Mouse (Mus musculus): ENCODE measurements around the gene Smyd5.
A peak's percentile ranks its signal among the peaks of the same experiment; 100 is the strongest.

Smyd5 gene

GRCm38 (mm10) chr6:85431842-85432431, at the start of gene Smyd5:
TSS of gene Smyd5 (plus strand) at chr6:85431989.
- peak; percentile 85 for DNase-seq (ENCODE audit: extremely low read depth, insufficient read length, low spot score)

DNA sequence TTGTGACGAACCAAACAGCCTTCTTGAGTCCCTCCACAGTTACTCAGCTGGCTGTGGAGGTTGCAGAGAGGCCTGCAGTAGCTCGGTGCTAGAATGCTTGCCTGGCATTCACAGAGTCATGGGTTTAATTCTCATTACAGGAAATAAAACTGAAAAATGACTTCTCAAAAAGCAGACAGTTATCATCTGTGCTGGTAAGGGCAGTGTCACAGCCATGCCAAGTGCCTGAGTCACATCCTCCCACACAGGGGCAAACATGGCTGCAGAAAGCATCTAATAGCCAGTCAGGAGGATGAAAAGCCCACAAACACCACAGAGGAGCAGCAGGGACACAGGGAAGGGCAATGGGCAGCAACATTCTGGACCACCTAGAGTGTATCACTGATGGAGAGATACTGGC, 49.0 kb upstream of the Smyd5 start:
- DNase-seq (ENCODE audit: extremely low read depth, insufficient read length, low spot score) = peak; percentile 64

DNA sequence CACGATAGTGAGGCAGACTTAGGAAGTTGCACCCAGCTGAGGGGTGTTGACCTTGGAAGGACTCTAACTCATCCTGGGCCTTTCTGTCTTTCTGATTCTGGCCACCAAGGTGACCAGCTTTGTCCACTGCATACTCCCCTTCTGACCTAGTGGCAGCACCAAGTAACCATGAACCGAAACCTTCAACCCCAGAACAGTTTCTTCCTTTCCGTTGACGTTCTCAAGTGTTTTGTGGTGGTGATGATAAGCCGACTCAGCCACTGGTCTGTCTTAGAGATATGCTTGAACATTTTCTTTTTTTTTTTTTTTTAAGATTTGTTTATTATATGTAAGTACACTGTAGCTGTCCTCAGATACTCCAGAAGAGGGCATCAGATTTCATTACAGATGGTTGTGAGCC, 43.2 kb upstream of the Smyd5 start:
- DNase-seq (ENCODE audit: extremely low read depth, insufficient read length, low spot score) = no peak

- no peak for DNase-seq (ENCODE audit: extremely low read depth, insufficient read length, low spot score)
Observed at GRCm38 (mm10) chr6:85391803-85392202, 40.0 kb upstream of the Smyd5 start.

GRCm38 (mm10) chr6:85395360-85395759, 36.4 kb upstream of the Smyd5 start:
- DNase-seq (ENCODE audit: extremely low read depth, insufficient read length, low spot score) = no peak

- no peak for DNase-seq (ENCODE audit: extremely low read depth, insufficient read length, low spot score)
Observed at GRCm38 (mm10) chr6:85397165-85397564, 34.6 kb upstream of the Smyd5 start.

DNA sequence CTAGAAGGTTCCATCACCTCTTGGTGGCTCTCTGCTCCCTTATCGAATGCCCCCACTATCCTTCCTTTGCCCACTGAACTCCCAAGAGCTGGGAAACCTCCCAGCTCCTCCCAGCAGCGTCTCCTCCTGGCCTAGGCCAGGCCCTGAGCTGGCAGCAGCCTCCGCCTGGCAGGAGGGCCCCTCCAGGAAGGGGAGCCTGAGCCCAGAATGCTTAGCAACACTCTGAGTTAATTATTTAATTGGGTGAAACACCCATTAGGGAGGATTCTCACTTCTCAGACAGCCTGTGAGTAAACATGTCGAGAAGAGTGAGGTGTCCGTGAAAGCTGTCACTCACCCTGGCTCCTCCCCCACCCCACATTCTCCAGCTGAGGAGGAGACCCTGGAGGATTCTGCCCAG, 32.1 kb upstream of the Smyd5 start:
- no peak for DNase-seq (ENCODE audit: extremely low read depth, insufficient read length, low spot score)

DNA sequence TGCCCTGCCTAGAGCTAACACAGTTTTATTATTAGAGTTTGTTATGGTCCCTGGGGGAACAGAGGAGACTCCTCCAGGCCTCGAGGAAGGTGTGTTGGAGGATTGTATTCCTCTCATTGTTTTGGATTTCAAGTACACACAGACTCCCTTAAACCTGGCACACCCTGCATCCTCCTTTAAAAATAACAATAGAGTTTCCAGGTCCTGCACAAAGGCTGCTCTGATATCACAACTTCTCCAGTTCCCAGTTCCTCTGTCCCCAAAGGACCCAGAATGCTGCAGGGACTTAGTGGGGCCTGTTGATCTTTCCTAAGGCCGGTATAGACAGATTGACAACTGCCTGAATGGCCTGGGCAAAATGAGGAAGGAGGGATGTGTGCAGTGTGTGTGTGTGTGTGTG, 29.2 kb upstream of the Smyd5 start:
- DNase-seq (ENCODE audit: extremely low read depth, insufficient read length, low spot score) = no peak

DNA sequence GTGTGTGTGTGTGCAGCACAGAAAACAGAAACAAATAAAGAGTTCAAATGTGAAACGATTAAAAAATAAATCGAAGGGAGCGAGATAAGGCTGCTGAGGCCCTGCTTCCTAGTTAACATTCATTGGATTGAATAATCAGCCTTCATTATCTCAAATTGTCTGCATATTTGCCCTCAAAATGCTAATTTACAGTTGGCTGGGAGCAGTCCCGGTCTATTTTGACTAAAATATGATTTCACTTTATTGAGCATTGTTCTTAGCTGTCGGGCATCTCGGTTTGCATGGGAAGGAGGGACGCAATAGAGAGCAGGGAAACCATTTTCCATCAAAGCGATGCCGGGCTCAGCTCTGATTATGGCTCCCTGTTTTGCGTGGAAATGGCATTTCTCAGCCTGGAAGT, 28.8 kb upstream of the Smyd5 start:
- no peak for DNase-seq (ENCODE audit: extremely low read depth, insufficient read length, low spot score)

DNA sequence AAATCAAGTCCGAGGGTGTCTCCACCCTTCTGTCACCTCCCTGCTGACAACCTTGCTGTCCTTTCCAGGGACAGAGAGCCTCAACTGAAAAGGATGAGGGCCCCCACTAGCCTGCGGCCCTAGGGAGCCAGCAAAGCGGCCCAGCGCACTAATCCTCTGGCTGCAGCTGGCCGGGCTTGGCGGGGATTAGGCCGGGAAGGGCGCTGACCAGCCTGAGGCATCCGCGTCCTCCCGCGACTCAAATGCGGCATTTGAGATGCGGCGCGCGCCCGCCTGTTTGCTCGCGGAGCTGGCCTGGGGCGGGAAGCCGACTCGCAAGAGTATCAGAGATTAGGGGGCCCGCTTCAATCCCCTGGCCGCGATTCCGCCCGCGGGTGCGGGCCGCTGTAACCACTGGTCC, 22.8 kb upstream of the Smyd5 start:
- DNase-seq (ENCODE audit: extremely low read depth, insufficient read length, low spot score) = no peak

DNA sequence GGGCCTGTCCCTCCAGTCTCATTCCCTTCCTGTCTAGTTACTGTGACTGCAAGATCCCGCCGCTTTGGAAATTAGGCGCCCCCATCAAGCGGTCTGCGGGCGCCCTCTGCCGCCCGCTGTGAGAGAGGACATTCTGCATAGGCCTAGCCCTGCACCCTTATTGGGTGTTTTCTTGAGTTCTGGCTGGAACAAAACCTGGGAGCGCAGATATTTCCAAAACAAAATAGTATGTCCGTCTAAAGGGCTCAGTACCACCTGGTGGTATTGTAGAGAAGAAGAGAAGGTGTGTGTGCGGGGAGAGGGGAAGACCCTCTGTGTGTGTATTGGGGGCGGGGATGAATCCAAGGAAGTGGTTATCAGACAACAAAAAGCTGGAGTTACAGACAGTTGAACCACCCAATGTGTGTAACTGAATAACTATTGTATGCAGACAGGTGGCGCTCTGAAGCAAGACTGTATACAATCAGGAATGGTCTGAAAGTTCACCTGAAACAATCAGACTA, 21.0 kb upstream of the Smyd5 start:
- DNase-seq (ENCODE audit: extremely low read depth, insufficient read length, low spot score) = peak; percentile 84

DNA sequence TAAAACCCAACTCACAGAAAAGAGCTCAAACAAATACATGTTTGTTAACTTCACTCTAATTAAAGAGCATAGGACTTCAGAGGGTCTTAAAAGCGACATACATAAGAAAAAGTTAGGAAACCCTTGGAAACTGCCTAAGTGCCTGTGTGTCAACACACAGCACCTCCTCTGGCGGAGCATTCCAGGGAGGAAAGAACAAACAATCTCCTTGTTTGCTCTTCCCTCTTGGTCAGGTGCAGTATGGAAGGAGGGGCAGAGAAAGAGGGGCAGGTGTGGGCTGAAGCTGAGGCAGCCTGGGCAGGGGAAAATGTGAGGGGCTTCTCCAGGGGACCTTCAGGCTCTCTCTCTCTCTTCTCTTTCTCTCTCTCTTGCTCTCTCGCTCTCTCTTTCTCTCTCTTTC, 16.0 kb upstream of the Smyd5 start:
- no peak for DNase-seq (ENCODE audit: extremely low read depth, insufficient read length, low spot score)

- DNase-seq (ENCODE audit: extremely low read depth, insufficient read length, low spot score) = no peak
Observed at GRCm38 (mm10) chr6:85419150-85419549, 12.6 kb upstream of the Smyd5 start.

- DNase-seq (ENCODE audit: extremely low read depth, insufficient read length, low spot score) = no peak
Observed at GRCm38 (mm10) chr6:85423836-85424379, 7.9 kb upstream of the Smyd5 start, which contains the start of gene Noto. TSS of gene Noto (plus strand) at chr6:85423886.

DNA sequence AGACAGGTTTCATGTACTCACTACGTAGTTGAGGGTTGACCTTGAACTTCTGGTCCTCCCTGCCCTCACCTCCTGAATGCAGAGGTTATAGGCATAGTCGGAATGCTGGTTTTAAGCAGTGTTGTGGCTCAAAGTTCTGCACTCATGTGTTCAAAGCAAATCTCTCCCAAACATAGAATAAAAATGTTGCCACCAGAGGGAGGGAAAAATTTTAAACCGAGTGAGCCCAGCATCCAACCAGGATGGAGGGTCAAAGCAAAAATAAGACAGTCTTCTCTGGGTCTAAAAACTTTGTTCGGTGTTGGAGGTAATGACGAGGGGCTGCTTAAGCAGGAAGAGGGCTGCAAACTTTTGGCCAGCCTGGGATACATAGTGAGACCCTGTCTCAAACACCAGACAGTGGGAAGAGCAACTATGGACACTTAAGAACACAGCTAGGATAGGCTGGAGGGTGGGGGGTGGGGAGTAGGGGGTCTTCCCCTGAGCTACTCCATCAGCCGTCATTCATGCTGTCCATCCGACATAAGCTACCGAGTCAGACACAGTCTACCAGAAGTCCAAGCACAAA, 431 bp upstream of the Smyd5 start:
- no peak for DNase-seq (ENCODE audit: extremely low read depth, insufficient read length, low spot score)

- DNase-seq (ENCODE audit: extremely low read depth, insufficient read length, low spot score) = no peak
Observed at GRCm38 (mm10) chr6:85433865-85434264, 2.1 kb downstream of the Smyd5 start.

- no peak for DNase-seq (ENCODE audit: extremely low read depth, insufficient read length, low spot score)
Observed at GRCm38 (mm10) chr6:85436204-85436603, 4.4 kb downstream of the Smyd5 start.

- no peak for DNase-seq (ENCODE audit: extremely low read depth, insufficient read length, low spot score)
Observed at GRCm38 (mm10) chr6:85436631-85437030, 4.8 kb downstream of the Smyd5 start.

- DNase-seq (ENCODE audit: extremely low read depth, insufficient read length, low spot score) = no peak
Observed at GRCm38 (mm10) chr6:85441142-85441541, 9.4 kb downstream of the Smyd5 start.

DNA sequence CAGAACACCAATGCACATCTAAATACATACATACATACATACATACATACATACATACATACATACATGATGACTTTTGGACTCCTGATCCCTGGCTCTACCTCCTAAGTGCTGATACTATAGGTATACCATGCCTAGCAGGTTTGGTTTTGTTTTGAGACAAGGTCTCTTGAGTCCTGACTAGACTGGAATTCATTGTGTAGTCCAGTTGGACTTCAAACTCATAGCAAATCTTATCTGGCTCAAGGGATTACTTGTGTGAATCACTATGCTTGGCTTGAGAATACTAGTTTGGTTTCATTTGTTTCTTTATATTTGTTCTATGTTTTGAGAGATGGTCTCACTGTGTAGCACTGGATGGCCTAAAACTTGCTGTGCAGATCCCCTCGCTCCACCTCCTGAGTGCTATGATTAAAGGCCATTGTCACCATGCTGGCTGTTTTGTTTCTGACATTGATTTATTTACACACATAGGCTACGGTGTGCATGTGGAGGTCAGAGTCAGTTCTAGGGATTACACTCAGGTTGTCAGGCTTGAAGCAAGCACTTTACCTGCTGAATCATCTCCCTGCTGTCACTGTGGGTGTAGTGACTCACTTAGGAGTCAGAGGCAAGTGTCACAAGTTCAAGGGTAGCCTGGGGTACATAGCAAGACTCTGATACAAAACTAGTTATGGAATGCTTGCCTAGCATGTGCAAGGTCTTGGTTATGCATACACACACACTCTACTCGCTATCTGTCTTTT, 11.9 kb downstream of the Smyd5 start:
- DNase-seq (ENCODE audit: extremely low read depth, insufficient read length, low spot score) = no peak

- no peak for DNase-seq (ENCODE audit: extremely low read depth, insufficient read length, low spot score)
Observed at GRCm38 (mm10) chr6:85444266-85444965, 12.6 kb downstream of the Smyd5 start.

Measured in 3134 (cell line).